Mouse (Mus musculus) lung, postnatal 25 days (tissue): ENCODE data around the gene Apoc3.
A peak's percentile ranks its signal among the peaks of the same experiment; 100 is the strongest.

Experiments
- DNase-seq: peaks from one replicate; pipeline ENCODE4 v3.0.0; 2022; ENCODE audit warnings: low spot score

Gene Apoc3

GRCm38 (mm10) chr9:46235596-46235648, at the start of gene Apoc3:
Gene Apoc3 (minus strand): TSS chr9:46235636.
- DNase-seq = no peak

- DNase-seq = peak; percentile 94
Observed at GRCm38 (mm10) chr9:46282631-46283436, 47.4 kb upstream of the Apoc3 start, which contains the start of gene Bud13. Gene Bud13 (plus strand): TSS chr9:46283008.

- DNase-seq = no peak
Observed at GRCm38 (mm10) chr9:46274494-46274893, 39.1 kb upstream of the Apoc3 start.

GRCm38 (mm10) chr9:46272677-46273454, 37.4 kb upstream of the Apoc3 start, which contains the start of gene Zpr1:
Gene Zpr1 (plus strand): TSS chr9:46273064.
- peak; percentile 94 for DNase-seq

- no peak for DNase-seq
Observed at GRCm38 (mm10) chr9:46272070-46272469, 36.6 kb upstream of the Apoc3 start.

- DNase-seq = no peak
Observed at GRCm38 (mm10) chr9:46270782-46271181, 35.3 kb upstream of the Apoc3 start.

- DNase-seq = no peak
Observed at GRCm38 (mm10) chr9:46269125-46269524, 33.7 kb upstream of the Apoc3 start.

GRCm38 (mm10) chr9:46268343-46268873, 33.0 kb upstream of the Apoc3 start, which contains the start of gene Apoa5:
Gene Apoa5 (plus strand): TSS chr9:46268633.
- DNase-seq = no peak

GRCm38 (mm10) chr9:46261131-46261530, 25.7 kb upstream of the Apoc3 start:
- DNase-seq = no peak

- DNase-seq = no peak
Observed at GRCm38 (mm10) chr9:46259111-46259510, 23.7 kb upstream of the Apoc3 start.

GRCm38 (mm10) chr9:46257546-46257945, 22.1 kb upstream of the Apoc3 start:
- peak; percentile 18 for DNase-seq

- DNase-seq = no peak
Observed at GRCm38 (mm10) chr9:46256658-46257385, 21.4 kb upstream of the Apoc3 start.

GRCm38 (mm10) chr9:46256177-46256576, 20.7 kb upstream of the Apoc3 start:
- no peak for DNase-seq

GRCm38 (mm10) chr9:46246752-46247324, 11.4 kb upstream of the Apoc3 start:
- DNase-seq = peak; percentile 65

- no peak for DNase-seq
Observed at GRCm38 (mm10) chr9:46243584-46243983, 8.1 kb upstream of the Apoc3 start.

GRCm38 (mm10) chr9:46243122-46243521, 7.7 kb upstream of the Apoc3 start:
- DNase-seq = no peak

- DNase-seq = no peak
Observed at GRCm38 (mm10) chr9:46241818-46242217, 6.4 kb upstream of the Apoc3 start.

- DNase-seq = no peak
Observed at GRCm38 (mm10) chr9:46240526-46241153, 5.2 kb upstream of the Apoc3 start, which contains the start of gene Apoa4. Gene Apoa4 (plus strand): TSS chr9:46240696.

- no peak for DNase-seq
Observed at GRCm38 (mm10) chr9:46238850-46239249, 3.4 kb upstream of the Apoc3 start.

- no peak for DNase-seq
Observed at GRCm38 (mm10) chr9:46235649-46236048, 213 bp upstream of the Apoc3 start.

- no peak for DNase-seq
Observed at GRCm38 (mm10) chr9:46235196-46235595, 240 bp downstream of the Apoc3 start.

- DNase-seq = no peak
Observed at GRCm38 (mm10) chr9:46230450-46230975, 4.9 kb downstream of the Apoc3 start.
